Mouse (Mus musculus) lung, embryonic 14.5 days (tissue): ENCODE measurements at regions not wholly inside any gene's neighbourhood (a gene's known extent, or its start where the extent isn't known, plus 50 kb on each side); places are given as distances from the start of the nearest gene placed in this dataset.

Experiments used
- ATAC-seq: fragments of 200-750 bp; cut with Nextera tagmentation; 2 replicates; pipeline ENCODE4 v1.8.0; 2017; ENCODE audit warnings: mild to moderate bottlenecking, moderate TSS enrichment, moderate library complexity; ENCODE audit not compliant: insufficient read depth
- DNase-seq: peaks from one replicate; pipeline ENCODE4 v3.0.0-alpha.2; 2015
- H3K27ac ChIP-seq: fragments of 300-500 bp; sonication (generic); 2 replicates; pipeline ENCODE4 v1.5.1; 2014; ENCODE audit warnings: low read depth, mild to moderate bottlenecking, moderate library complexity
- H3K27me3 ChIP-seq: fragments of 300-500 bp; sonication (generic); 2 replicates; pipeline ENCODE4 v1.6.1; 2014; ENCODE audit warnings: low read length, control low read depth; ENCODE audit not compliant: insufficient read depth
- H3K36me3 ChIP-seq: fragments of 300-500 bp; sonication (generic); 2 replicates; pipeline ENCODE4 v1.6.1; 2014; ENCODE audit warnings: control low read depth; ENCODE audit not compliant: insufficient read depth
- H3K4me1 ChIP-seq: fragments of 300-500 bp; sonication (generic); 2 replicates; pipeline ENCODE4 v1.6.1; 2014; ENCODE audit warnings: antibody characterized with exemption, control low read depth; ENCODE audit not compliant: insufficient read depth
- H3K4me2 ChIP-seq: fragments of 300-500 bp; sonication (generic); 2 replicates; pipeline ENCODE4 v1.6.1; 2014; ENCODE audit warnings: mild to moderate bottlenecking
- H3K4me3 ChIP-seq: fragments of 300-500 bp; sonication (generic); 2 replicates; pipeline ENCODE4 v1.5.1; 2014; ENCODE audit warnings: low read depth, low read length
- H3K9ac ChIP-seq: fragments of 300-500 bp; sonication (generic); 2 replicates; pipeline ENCODE4 v1.6.1; 2014
- H3K9me3 ChIP-seq: fragments of 300-500 bp; sonication (generic); 2 replicates; pipeline ENCODE4 v1.6.1; 2016; ENCODE audit warnings: low read depth, low read length, control low read depth
- CTCF ChIP-seq: IDR thresholded peaks from 2 replicates; pipeline ENCODE4 v1.5.1; 2016; ENCODE audit warnings: antibody characterized with exemption, low read depth
- WGBS: fragments of 180-500 bp; shearing (Covaris S2); extraction: QIAGEN DNeasy Blood & Tissue Kit; methylation state at CpG from one replicate; pipeline ENCODE4 v1.1.7; 2014; 5-methylcytosine and 5-hydroxymethylcytosine counted together

DNA sequence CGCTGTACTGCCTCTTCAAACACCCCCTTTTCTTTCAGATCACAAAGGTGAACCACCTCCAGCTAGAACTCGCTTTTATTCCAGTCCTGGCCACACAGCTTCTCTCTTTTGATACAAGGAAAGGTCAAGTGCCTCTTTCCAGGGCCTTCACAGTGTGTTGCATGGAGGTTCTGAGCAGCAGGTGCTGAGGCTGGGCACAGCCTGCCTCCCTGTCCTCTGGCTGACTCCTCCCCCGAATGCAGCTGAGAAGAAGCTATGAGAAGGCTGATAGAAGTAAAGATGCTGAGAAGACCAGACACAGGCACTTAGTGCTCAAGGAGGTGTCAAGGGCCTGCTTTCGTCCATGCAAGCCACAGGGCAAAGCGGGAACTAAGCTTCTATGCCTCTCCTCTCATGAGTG lies 248.2 kb downstream of the Pdcd6ip start:
- no peaks in the 10 kb centered on the region for H3K27me3 ChIP-seq
- ATAC-seq (no peak), DNase-seq (no peak)
- H3K27ac ChIP-seq: no peak overlapping the region
- H3K4me3 ChIP-seq: no peak overlapping the region
- no peaks in the 10 kb centered on the region for H3K4me1 ChIP-seq
- no peak for TF ChIP-seq CTCF
- no peaks in the 10 kb centered on the region for H3K9me3 ChIP-seq
- H3K4me2 ChIP-seq: no peak overlapping the region
- no peaks in the 10 kb centered on the region for H3K36me3 ChIP-seq
- no peak overlapping the region for H3K9ac ChIP-seq
- WGBS: 64% methylated on average over 5 of the region's 5 CpGs

DNA sequence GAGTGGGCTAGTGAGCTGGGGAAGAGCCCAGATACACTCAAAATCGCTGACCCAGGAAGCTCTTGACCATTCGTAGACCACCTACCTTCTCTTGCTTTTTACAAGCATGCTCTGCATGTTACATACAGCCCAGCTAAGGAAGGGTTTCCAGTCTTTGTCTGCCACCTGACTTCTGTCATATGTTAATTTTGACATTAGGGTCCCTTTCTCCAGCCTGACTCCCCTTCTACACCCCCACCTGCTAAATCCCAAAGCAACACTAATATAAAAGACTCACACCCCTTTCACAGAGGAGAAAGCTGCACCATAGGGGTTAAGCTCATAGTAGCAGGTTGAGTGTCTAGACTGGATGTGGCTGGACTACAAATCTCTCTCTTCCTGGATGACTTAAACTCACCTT lies 248.8 kb downstream of the Pdcd6ip start:
- no peak overlapping the region for H3K9ac ChIP-seq
- no peaks in the 10 kb centered on the region for H3K9me3 ChIP-seq
- H3K27me3 ChIP-seq: no peaks in the 10 kb centered on the region
- H3K4me3 ChIP-seq: no peak overlapping the region
- DNase-seq (no peak), ATAC-seq (no peak)
- H3K4me1 ChIP-seq: no peaks in the 10 kb centered on the region
- H3K4me2 ChIP-seq: no peak overlapping the region
- no peaks in the 10 kb centered on the region for H3K36me3 ChIP-seq
- H3K27ac ChIP-seq: no peak overlapping the region
- 41% methylated on average over 2 of the region's 2 CpGs for WGBS
- no peak for TF ChIP-seq CTCF

DNA sequence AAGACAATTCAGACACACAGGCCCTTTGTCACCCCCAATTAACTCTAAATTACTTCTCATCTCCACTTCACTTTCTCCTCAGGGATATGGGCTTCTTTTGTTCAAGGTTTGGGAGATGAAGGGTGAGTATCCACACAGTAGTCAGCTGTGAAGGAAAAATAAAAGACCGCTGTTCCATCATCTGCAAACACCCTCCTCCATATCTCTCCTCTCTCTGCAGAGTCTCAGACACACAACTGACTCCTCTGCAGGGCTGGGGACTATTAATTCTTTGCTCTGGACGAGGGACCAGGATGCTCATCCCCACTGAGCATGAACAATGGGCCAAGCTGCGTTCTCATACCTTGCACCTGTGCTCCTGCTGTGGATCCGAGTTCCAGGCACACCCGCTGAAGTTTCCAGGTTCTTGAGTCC lies 249.3 kb downstream of the Pdcd6ip start:
- Histone ChIP-seq H3K36me3 (no peaks in the 10 kb centered on the region), H3K4me1 (no peaks in the 10 kb centered on the region), H3K9ac (no peak overlapping the region), H3K9me3 (no peaks in the 10 kb centered on the region), H3K27ac (no peak overlapping the region), H3K4me2 (no peak overlapping the region), H3K27me3 (no peaks in the 10 kb centered on the region), H3K4me3 (no peak overlapping the region)
- ATAC-seq (no peak), DNase-seq (no peak)
- WGBS: 37% methylated on average over 5 of the region's 5 CpGs
- no peak for TF ChIP-seq CTCF

DNA sequence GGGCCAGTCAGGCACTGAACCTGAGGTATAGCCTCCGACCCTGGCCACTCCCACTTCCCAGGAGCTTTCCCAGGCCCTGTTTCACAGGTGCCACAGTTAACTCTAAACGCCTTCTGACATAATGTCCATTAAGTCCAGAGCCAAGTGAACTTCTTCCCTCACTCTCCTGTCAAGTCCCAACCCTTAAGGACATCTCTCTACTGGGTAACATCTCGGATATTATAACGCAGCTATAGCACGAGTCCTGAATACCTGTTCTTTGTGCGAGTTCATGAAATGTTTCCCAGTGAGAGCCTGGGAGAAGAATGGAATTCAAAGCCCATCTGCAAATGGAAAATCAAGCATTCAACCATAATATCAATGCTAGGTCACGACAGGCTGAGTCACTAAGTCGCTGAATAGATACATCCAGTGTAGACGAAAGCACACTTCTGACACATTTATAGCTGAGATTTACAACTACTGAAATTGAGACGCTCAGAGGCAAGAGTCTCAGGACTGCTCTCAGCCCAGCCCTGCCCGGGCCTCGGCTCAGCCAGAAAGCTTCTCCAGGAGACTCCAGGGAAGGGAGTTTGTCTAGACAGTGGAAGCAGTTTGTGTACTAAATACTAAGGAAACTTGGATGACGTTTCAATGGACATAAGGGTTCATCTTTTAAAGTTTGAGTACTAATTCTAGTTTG lies 250.7 kb downstream of the Pdcd6ip start:
- 84% methylated on average over 13 of the region's 13 CpGs for WGBS

DNA sequence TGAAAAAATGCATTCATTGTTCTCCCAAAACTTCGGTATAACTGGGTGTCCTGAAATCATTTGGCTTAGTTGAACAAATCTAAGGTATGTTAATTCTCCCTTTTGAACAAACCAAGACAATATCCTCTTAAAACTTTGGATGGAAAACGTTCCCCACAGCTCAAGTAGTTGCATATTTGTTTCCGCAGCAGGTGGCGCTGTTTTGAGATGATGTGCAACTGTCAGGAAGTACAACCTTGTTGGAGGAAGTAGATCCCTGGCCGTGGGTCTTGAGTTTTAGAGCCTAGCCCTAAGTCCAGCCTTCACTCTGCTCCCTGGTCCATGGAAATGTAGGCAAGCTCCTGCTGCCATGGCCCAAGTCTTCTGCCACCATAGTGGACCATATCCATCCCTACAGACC lies 252.5 kb downstream of the Pdcd6ip start:
- ATAC-seq (no peak), DNase-seq (no peak)
- no peak overlapping the region for H3K4me2 ChIP-seq
- H3K4me3 ChIP-seq: no peak overlapping the region
- 81% methylated on average over 5 of the region's 5 CpGs for WGBS
- no peaks in the 10 kb centered on the region for H3K27me3 ChIP-seq
- no peak overlapping the region for H3K27ac ChIP-seq
- no peaks in the 10 kb centered on the region for H3K36me3 ChIP-seq
- H3K9me3 ChIP-seq: no peaks in the 10 kb centered on the region
- H3K9ac ChIP-seq: no peak overlapping the region
- no peaks in the 10 kb centered on the region for H3K4me1 ChIP-seq
- TF ChIP-seq CTCF: no peak

More for the DNA sequence above, 250.7 kb downstream of the Pdcd6ip start:
- H3K36me3 ChIP-seq: no peaks in the 10 kb centered on the region
- DNase-seq (no peak), ATAC-seq (no peak)
- H3K9me3 ChIP-seq: no peaks in the 10 kb centered on the region
- H3K4me1 ChIP-seq: no peaks in the 10 kb centered on the region
- no peak overlapping the region for H3K4me3 ChIP-seq
- TF ChIP-seq CTCF: no peak
- H3K4me2 ChIP-seq: no peak overlapping the region
- no peak overlapping the region for H3K9ac ChIP-seq
- H3K27ac ChIP-seq: no peak overlapping the region
- no peaks in the 10 kb centered on the region for H3K27me3 ChIP-seq

DNA sequence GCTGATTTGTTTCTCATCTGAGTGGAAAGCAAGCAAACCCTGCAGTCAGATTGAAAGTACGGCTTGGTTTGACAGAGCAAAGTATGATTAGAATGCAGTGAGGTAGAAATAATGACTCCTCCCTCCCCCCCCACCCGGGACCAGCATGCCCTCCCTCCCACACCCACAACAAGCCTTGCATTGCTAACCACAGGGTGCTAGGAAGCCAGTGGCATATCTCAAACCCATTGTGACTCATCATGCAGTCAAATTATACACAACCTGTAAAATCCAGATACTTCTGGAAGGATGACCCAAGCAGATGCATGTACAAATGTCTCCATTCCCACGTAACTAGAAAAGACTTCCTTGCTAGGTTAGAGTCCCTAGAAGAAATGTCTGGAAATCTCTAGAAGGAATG lies 254.8 kb downstream of the Pdcd6ip start:
- no peaks in the 10 kb centered on the region for H3K9me3 ChIP-seq
- ATAC-seq (no peak), DNase-seq (no peak)
- TF ChIP-seq CTCF: no peak
- no peaks in the 10 kb centered on the region for H3K36me3 ChIP-seq
- no peaks in the 10 kb centered on the region for H3K4me1 ChIP-seq
- H3K27ac ChIP-seq: no peak overlapping the region
- H3K4me3 ChIP-seq: no peak overlapping the region
- no peak overlapping the region for H3K4me2 ChIP-seq
- no peaks in the 10 kb centered on the region for H3K27me3 ChIP-seq
- no peak overlapping the region for H3K9ac ChIP-seq
- WGBS: 68% methylated on average over 3 of the region's 3 CpGs

DNA sequence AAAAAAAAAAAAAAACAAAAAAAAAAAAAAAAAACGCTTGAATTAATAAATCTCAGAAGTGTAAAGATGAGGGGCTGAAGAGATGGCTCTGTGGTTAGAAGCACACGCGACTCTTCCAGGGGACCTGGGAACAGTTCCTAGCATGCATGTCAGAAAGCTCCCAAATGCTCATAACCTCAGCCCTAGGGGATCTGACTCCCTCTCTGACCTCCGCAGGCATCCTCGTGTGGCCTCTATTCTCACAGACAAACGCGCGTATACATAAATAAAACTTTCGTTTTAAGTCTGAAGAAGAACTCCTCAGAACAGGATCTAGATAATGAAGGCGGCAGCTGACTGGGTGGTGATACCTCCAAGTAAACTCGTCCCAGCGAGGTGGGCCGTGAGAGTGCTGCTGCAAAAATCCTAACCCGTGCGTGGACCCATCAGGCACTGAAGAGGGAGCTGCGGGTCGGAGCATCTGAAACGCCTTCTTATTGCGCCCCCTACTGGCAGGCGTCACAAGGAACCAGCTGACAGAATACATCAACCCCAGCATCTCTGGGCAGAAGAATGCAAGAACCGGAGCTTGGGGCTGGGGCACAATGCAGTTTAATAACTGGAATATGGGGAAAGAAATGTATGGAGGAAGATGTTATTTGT lies 266.2 kb downstream of the Pdcd6ip start:
- ATAC-seq (peak; percentile 86), DNase-seq (peak; percentile 93)
- peak; percentile 93 for TF ChIP-seq CTCF
- peak overlapping the region; percentile 61 for H3K4me2 ChIP-seq
- H3K9me3 ChIP-seq: no peaks in the 10 kb centered on the region
- no peak overlapping the region for H3K9ac ChIP-seq
- no peaks in the 10 kb centered on the region for H3K27me3 ChIP-seq
- H3K27ac ChIP-seq: no peak overlapping the region
- H3K36me3 ChIP-seq: no peaks in the 10 kb centered on the region
- WGBS: 5% methylated on average over 21 of the region's 21 CpGs
- peak overlapping the region; percentile 32 for H3K4me3 ChIP-seq
- no peaks in the 10 kb centered on the region for H3K4me1 ChIP-seq
